Mouse (Mus musculus): ENCODE data around the gene Lsm14b.
A peak's percentile ranks its signal among the peaks of the same experiment; 100 is the strongest.

The Lsm14b gene

DNA sequence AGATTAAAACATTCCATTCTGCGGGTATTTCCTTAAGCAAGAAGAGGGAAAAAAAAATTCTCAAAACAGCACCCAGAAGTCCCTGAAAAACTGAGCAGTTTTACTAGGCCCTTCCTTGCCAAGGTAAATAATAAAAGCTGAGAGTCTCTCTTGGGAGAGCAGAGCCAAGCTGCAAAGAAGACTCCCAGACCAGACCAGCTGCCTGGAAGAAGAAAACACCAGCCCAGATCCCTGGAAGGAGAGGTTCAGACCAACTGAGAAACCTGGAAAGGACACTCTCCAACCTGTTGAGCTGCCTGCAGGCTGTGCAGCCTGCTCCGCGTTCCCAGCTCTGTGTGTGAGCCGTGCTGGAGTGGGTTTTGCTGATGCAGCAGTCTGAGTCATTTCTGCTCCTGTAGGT is 7.2 kb upstream of the Lsm14b start:
- no peak for DNase-seq (ENCODE audit: low spot score in 2 of 2)

- no peak for DNase-seq (ENCODE audit: low spot score in 2 of 2)
These were observed 6.2 kb upstream of the Lsm14b start for GRCm38 (mm10) chr2:180018573-180018972.

DNA sequence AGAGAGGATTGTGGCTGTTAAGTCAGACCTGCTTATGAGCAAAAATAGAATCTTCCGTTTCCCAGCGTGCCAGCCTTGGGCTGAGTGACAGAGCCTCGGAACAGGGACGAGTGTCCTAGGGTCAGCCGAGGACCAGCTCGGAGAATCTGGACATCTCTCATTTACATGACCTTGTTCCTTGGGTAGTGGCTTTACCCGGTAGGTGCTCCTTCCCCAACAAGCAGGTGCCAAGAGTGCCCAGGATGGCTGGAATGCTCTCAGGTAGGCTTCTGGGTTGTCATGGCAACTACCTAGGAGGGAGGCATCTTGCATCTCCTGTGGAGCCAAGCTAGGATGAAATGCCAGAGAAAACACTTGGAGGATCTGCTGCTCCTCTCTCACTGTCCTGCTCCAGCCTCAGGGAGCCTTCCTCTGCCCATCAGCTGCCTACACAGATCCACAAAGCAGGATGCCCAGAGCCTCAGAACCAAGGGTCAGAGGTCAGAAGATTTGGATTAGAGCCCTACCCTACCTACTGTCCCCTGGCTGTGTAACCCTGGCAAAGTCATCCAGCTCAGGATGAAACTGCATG is 4.6 kb upstream of the Lsm14b start:
- DNase-seq (ENCODE audit: low spot score in 2 of 2), result no peak

DNA sequence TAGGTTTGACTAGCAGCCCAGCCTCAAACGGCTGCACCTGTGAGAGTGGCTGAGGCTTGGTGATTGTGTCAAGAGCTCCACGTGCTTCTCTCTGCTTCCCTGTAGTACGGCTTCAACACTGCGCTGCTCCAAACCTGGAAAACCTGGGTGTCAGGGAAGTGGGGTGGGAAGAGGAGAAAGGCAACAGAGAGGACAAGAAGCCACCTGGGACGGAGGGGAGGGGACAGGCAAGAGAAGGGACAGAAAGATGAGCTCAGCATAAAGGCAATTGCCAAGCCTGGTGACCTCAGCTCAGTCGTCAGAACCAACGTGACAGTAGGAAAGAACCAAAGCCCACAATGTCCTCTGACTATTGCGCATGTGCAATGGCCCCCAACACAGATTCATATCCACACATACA is 3.9 kb upstream of the Lsm14b start:
- DNase-seq (ENCODE audit: low spot score in 2 of 2), result no peak

DNA sequence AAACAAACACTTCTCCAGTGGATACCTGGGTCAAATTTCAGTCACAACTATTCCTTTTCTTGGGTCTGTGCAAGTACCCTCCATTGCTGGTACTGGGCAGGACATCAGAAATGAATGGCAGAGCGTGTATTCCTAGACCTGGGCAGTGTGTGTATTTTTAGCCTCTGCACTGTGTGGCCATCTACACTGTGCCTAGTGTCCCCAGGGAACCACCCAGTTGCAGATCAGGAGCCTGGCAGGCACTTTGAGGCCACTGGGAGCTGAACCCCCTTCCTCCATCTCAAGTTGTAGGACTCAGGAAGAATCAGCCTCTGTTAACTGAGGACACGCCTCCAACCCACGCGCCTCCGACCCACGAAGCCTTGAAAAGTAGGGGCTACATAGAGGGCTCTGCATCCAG is 2.0 kb upstream of the Lsm14b start:
- DNase-seq (ENCODE audit: low spot score in 2 of 2), result no peak

DNA sequence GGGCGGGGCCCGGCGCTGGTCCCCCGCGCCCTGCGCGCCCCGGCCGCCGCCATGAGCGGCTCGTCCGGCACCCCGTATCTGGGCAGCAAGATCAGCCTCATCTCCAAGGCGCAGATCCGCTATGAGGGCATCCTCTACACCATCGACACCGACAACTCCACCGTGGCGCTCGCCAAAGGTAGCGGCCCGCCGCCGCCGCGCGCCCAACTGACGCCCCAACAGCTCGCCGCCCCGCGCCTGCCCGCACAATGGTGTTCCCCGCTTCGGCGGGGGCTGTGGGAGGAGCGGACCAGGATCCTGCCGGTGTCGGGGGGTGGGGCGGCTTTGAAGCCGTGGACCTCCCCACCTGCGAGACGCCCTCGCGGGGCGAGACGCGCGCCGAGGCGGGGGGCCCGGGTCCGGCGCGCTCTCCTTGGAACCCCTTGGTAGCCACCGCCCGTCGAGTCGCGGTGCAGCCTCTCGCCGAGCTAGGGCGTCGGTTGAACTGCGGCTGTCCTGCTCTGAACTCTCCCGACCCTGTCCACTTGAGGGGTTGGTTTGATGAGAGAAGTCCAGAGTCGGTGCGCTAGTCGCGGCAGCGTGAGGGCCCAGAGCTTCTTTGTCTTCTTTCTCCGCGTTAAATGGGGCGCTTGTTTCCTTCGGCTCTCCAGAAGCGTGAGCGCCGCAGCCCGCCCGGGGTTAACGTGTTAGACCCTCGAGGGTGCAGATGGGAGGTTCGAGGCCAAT is 511 bp downstream of the Lsm14b start:
- DNase-seq (ENCODE audit: low spot score in 2 of 2), result no peak

GRCm38 (mm10) chr2:180025861-180026200 is 1.0 kb downstream of the Lsm14b start:
- DNase-seq (ENCODE audit: low spot score in 2 of 2), result no peak

DNA sequence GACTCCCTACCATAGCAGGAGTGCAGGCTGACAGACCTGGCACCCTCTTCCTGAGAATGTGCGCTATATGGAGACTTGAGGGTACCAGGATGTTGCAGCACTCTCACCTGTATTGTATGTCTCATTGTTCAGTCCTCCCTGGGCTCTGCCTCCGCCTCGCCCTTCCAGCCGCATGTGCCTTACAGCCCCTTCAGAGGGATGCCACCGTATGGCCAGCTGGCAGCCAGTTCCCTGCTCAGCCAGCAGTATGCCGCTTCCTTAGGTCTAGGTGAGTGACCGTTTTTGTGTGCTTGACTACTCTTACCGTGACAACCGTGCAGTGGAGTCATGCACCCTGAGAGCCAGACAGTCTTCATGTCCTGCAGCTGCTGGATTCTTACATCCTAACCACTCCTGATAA is 3.0 kb downstream of the Lsm14b start:
- DNase-seq (ENCODE audit: low spot score in 2 of 2), result no peak

DNA sequence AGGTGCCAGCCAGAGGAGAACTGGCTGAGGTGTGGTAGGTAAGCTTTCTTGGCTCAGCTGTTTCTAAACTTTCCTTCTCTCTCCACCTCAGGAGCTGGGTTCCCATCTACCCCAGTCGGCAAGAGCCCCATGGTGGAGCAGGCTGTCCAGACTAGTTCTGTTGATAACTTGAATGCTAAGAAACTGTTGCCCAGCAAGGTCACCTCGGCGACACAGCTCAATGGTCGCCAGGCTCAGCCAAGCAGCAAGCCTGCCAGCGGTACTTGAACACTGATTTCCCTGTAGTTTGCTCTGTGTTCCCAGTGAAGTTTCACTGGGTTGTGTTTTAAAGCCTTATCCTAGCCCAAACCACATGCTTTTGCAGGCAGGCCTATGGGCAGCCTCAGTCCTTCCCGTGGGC is 6.5 kb downstream of the Lsm14b start:
- DNase-seq (ENCODE audit: low spot score in 2 of 2), result no peak

DNA sequence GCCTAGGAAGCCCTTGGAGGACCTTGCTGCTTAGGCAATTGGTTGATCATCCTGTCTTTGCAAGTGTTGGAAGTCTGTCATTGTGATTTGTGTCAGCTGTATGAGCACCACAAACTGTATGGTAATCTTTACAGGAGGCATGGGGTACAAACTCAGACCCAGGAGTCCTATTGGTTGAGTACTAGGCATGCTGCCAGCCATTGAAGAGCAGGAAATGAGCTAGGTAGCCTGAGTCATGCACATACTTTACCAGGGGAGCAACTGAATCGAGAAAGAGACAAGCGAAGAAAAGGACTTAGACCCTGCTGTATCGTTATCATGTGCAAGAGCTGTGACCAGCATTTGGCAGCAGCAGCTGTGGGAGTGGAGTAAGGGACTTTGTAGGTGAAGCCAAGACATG is 8.1 kb downstream of the Lsm14b start:
- DNase-seq (ENCODE audit: low spot score in 2 of 2), result no peak

DNA sequence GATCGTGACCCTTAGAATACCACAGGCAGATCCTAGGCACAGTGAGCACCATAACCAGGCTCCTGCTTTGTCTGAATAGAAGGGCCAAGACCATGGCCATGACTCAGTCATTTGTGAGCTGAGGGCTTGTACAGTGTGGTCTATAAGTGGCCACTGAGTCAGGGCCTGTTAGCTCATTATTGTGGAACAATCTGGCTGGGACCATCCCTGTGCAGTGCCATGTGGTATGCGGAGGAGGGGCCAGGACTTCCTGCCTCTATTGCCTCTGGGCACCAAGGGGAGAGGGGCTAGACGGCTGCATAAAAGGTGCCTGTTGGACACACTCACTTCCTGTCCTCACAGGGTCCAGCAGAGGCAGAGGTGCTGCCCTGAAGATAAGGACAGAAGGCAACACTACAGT is 9.2 kb downstream of the Lsm14b start:
- DNase-seq (ENCODE audit: low spot score in 2 of 2), result no peak

DNA sequence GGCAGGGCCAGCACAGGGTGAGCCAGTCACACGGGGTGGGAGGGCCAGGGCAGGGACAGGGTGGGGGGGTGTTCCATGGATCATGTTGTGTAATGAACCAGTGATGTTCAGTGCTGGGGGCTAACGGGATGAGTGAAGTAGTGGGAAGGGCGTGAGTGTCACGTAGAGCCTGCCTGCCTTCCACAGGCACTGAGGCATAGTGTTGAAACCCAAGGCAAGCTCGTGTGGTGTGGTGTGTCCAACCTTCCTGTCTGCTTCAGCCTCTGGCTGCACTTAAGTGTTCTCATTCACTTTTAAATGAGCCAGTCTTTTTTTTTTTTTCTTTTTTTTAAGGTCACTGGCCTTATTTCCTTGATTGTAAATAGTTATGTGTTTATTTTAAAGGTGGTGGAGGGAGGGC is 10.0 kb downstream of the Lsm14b start:
- no peak for DNase-seq (ENCODE audit: low spot score in 2 of 2)

DNA sequence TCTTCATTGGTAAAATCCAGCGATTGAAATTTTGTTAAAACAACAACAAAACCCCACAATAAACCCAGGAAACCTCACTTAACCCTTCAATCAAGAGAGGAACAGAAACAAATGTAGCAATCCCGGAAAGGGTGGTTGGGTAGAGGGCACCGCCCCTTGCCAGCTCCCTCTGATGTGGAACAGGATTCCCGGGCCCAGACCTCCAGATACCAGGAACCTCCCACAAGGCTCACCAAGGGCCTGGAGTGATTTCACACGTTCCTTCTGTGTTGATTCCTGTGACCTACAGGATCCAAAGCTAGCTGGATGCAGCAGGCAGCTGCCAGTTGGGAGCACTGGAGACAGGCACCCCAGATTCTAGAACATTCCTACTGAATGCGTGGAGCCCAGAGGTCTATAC is 15.6 kb downstream of the Lsm14b start:
- DNase-seq (ENCODE audit: low spot score in 2 of 2), result no peak

GRCm38 (mm10) chr2:180041577-180042255 is 16.9 kb downstream of the Lsm14b start:
- DNase-seq (ENCODE audit: low spot score in 2 of 2), result peak in 1 of 2 experiments; percentile 18

- DNase-seq (ENCODE audit: low spot score in 2 of 2), result peak; percentile 81 to 88
These were observed 17.6 kb downstream of the Lsm14b start, which contains the start of the genes Psma7 and Ss18l1 for GRCm38 (mm10) chr2:180042256-180042857. Psma7 (minus strand) TSS chr2:180042433. Ss18l1 (plus strand) TSS chr2:180042509.

DNA sequence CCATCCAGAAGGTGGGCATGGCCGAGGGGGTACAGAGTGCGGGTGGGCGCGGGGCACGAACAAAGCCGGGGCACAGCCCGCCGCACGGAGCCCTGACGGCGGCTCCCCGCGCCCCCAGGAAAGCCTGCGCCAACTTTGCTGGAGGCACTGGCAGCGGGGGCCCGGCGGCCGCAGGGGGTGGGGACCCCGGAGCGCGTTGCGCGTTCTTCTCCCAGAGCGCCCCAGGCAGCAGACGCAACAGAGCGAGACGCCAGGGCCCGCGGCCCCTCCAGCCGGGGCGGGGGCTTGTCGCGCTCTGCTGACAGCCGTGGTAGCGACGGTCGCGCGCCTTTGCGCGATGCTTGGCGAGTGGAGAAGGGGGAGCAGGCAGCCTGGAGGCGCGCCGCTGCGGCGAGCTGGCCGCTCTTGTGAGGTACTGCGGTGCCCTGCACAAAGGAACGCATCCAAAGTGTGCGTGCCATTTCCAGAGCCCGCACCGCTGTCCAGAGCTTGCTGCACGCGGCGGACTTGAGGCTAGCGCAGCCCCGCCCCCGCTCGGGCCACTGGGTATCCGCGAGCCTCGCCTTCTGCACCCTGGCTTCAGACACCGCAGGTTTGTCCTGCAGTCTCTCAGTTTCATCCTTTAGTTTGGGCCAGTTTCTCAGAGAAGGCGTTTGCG is 18.2 kb downstream of the Lsm14b start:
- DNase-seq (ENCODE audit: low spot score in 2 of 2), result no peak

- DNase-seq (ENCODE audit: low spot score in 2 of 2), result peak; percentile 44 to 57
These were observed 20.5 kb downstream of the Lsm14b start for GRCm38 (mm10) chr2:180045283-180045682.

GRCm38 (mm10) chr2:180047580-180047979 is 22.8 kb downstream of the Lsm14b start:
- no peak for DNase-seq (ENCODE audit: low spot score in 2 of 2)

GRCm38 (mm10) chr2:180047980-180048635 is 23.3 kb downstream of the Lsm14b start:
- no peak for DNase-seq (ENCODE audit: low spot score in 2 of 2)

- DNase-seq (ENCODE audit: low spot score in 2 of 2), result peak; percentile 30 to 67
These were observed 26.2 kb downstream of the Lsm14b start for GRCm38 (mm10) chr2:180050986-180051385.

DNA sequence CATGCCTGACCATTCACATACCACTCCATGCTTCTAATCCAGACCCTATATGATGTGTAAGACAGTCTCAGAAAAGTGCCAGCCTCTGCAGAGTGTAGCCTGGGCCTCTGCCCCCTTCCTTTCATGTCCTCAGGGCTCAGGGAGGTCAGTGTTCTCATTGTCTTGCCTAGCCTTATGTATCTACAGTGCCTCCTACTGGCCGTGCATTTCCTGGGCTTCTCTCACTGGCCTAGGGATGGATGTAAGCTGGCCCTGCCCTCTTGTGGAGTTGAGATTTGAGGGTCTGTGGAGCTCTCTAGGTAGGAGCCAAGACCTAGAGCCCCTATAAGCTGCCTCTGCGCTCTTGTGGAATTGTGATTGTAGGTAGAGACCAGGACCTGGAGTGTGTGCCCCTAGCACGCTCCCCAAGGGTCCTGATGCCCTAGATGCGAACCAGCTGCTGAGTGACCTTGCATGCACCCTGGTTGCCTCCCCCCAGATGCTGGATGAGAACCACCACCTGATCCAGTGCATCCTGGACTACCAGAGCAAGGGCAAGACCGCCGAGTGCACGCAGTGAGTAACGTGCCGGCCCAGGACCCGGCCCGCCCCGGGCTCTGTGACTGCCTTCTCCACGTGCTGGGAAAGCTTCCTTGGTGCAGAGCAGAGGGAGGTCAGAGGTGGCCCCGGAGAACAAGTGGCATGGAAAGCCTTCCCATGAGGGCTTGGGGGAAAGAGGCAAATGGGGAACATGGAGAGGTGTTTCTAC is 27.4 kb downstream of the Lsm14b start:
- DNase-seq (ENCODE audit: low spot score in 2 of 2), result no peak

All from heart, adult 9 months (tissue).